Mouse (Mus musculus) gastrocnemius, postnatal 10 days (tissue): ENCODE results near the gene Fastkd1. TPM values are rescaled to one million over a fixed set of nuclear protein-coding genes. Genes with fewer than 3 reads are reported as not detected.
"Not testable (repeated sequence)": the region's sequence is repeated elsewhere in the genome, so short reads cannot be mapped to it uniquely, and the experiment has no call there.

Source experiments
- DNase-seq: peaks from one replicate; pipeline ENCODE4 v3.0.0; 2021; ENCODE audit warnings: mixed read lengths
- total RNA-seq, 2 experiments: library from RNA; stranded (reverse); gene quantifications; 2 replicates each; pipeline ENCODE4 v1.2.3; 2021

The Fastkd1 gene
- total RNA-seq, 2 experiments from 2014 or later, result 11.0 to 12.7 TPM

DNA sequence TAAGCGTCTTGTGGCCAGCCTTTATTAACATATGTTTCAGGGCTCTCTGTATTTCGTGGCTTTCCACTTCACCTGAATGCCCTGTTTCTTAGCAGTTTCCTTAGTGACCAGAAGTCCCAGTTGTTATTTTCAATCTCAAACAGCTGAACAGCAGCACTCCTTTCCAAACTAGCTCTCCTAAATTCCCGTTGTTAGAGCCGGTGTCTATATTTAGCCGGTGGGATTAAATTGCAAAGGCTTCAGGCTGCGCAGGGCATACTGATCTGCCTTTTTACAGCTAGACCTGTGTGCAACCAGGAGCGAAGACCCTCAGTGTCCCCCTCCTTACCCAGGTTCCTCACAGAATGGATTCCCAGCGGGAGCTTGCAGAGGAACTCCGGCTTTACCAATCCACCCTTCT is 43.5 kb downstream of the Fastkd1 start, which contains the start of gene Klhl41:
TSS of gene Klhl41 (plus strand) at position 268 of the 400 bp plus-strand sequence.
- peak; percentile 18 for DNase-seq

DNA sequence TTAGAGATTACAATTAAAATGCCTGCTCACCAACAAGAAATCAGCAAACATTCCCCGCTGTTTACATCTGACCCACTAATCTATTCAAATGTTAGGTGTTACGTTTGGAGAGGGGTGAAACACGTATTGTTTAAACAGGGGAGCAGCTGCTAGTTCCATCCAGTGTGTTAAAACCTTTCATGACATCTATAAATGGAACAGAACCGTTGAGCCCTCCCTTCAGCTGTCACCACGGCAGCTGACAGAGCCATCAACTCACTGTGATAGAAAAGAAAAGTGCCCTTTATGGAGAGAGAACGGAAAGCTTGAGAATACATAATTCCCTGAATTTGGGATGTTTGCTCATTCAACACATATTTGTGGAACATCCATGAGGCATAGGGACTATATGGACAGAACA is 44.9 kb downstream of the Fastkd1 start:
- no peak for DNase-seq

DNA sequence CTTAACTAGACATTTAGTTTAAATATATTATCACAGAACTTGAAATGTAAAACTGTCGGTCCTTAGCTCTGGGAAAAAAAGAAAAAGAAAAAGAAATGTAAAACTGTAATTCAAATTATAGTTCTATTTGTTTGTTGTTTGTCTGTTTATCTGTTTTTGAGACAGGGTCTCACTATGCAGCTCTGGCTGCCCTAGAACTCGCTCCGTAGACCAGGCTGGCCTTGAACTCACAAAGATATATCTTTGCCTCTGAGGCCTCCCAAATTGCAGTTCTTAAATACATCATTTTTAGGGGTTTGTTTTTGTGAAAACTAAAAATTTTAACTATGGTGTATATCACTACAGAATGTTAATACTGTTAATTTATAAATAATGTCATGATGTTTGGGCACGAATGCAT is 45.7 kb downstream of the Fastkd1 start:
- no peak for DNase-seq

DNA sequence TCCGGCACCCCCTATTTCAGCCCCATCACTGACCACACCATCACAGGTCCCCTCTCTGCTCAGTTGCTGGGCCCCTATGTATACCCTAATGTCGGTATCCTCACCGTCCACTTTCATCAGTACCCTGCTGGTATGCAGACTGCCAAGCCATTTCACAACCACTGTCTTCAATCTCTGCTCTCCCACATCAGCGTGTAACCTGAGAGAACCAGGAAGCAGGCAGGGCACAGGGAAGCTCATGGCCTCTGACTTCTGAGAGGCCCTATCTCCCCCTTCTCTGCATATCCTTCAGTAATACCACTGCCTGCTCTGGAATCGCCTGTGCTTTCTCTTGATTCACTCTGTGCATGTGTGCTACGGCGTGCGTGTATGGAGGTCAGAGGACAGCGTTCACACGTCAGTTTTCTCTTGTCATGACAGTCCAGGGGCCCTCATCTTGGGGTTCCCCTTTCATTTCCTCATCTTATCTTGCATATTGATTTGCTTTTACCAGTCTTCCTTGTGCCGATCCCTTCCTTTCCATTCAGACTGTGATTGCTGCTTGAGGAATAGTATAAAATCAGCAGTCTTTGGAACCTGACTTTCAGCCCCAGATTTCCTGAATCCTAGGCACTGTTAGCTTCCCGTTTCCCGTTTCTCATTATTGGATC is 49.4 kb downstream of the Fastkd1 start:
- no peak for DNase-seq

DNA sequence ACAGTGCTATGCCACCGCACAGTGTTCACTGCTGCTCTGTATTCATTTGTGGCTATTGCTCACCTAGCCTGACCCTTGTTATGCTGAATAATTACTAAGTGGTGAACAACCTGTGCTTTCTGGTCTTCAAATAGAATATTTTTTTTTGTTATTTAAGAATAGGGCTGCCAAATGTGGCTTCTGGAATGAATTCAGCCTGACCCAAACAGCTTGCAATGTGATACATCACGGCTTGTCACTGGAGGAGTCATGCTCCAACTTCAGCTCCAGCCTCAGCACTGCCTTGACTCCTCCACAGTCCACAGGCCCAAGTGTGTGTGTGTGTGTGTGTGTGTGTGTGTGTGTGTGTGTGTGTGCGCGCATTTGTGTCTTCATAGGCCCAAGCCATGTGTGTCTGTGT is 54.0 kb downstream of the Fastkd1 start:
- no peak for DNase-seq

DNA sequence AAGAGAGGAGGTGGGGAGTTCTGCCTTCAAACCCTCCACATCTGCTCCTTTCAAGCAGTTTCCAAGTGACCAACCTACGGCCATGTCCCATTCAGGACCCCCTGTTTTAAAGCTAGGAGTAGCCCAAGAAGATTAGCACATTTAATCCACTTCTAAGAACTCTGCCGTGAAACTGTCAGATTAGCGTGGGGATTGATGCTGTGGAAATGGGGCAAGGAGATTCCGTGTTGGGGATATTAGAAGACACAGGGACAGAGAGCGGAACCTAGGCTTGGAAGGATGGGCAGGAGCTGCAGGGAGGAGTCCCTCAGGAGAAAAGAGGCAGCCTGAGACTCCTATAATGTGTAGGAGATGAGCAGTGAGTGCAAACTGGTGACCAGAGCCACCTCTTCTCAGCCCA is 63.6 kb downstream of the Fastkd1 start:
- DNase-seq, result no peak

DNA sequence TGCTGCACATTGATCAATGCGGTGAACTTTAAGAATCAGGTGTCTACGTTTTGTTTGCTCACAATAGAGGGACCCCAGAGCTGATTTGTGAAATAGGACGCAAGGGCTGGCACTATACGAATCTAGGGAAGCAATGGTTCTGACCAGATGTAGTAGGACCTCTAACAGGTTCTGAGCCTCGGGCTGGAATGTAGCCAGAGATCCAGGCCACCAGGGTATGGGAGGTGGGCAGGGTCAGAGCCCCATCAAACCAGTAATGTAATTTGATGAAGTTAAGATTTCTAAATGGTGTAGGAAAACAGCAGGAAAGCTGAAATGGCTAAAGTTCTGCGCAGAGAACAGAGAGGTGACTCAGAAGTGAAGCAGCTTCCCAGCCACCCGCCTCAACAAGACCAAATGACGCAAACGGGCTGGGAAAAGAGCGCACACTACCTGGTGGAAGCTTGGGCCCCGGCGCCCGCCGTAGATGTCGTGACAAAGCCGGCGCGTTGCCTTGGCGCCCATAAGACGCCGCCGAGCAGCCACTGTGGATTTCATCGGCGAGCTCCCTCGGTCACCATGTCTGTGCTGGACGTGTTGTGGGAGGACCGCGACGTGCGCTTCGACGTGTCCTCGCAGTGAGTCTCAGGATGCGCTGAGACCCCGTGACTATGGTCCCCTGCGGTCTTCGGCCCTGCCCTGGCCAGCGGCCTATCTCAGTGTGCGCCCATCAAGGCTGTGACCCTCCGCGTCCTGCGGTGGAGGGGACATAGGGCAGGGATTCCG is 66.4 kb downstream of the Fastkd1 start, which contains the start of gene Bbs5:
TSS of gene Bbs5 (plus strand) at position 446 of the 765 bp plus-strand sequence.
- DNase-seq, result peak; percentile 87

DNA sequence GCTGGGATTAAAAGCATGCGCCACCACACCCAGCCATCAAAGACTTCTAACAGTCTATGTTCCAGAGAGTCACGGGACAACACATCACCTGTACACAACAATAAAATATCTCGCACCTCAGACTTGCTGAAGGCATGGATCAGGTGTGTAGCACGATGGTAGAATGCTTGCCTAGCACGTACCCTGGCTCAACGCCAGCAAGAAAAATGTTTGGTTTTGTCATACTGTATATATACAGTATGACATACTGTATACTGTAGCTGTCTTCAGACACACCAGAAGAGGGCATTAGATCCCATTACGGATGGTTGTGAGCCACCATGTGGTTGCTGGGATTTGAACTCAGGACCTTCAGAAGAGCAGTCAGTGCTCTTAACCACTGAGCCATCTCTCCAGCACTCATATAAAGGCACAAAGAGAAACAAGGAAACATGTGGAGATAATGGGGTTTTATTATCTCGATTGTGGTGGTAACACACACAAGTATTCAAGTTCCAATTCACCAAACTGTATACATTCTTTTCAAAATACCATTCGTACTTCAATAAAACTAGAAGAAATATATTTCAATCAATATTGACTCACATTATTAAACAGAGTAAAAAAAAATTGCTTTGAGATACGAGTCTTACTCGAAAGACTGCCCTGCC is 68.2 kb downstream of the Fastkd1 start:
- DNase-seq, result no peak

DNA sequence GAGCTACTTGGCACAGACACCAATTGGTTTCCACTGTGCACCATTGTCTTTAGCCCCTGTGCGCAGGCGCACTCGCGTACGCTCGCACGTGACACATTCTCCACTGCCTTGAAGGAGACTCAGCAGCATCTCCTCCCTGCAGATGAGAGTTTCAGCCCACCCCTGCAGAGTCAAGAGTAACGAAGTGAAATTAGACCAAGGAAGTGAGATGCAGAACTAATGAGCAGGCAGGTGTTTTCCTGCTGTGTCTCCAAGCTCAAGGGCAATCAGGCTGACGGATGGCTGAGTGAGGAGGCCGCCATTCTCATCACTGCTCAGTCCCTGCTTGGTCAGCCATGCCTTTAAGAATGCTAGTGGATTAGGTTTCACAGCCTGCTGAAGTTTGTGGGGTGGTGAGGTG is 73.2 kb downstream of the Fastkd1 start:
- no peak for DNase-seq

DNA sequence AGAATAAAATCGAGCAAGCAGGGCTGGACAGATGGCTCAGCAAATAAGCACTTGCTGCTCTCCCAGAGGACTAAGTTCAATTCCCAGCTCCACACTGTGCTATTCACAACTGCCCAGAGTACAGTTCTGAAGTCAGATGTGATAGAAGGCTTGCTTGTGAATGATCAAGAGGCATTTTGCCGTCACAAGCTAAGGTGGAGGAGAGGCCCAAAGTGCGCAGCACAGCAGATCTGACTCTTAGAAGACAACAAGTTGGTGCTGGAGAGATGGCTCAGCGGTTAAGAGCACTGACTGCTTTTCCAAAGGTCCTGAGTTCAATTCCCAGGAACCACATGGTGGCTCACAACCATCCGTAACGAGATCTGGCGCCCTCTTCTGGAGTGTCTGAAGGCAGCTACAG is 75.3 kb downstream of the Fastkd1 start:
- DNase-seq, result not testable (repeated sequence)

Other genes with a start within 250 kb of the Fastkd1 start
- gene Lrp2, start 127.5 kb downstream of the Fastkd1 start, total RNA-seq, result under 1 TPM in 1 of 2 experiments, not detected in 1; 0.02 TPM
- 1 to 10 TPM; 4.0 to 4.3 TPM for gene Bbs5, start 66.3 kb downstream of the Fastkd1 start, total RNA-seq
- gene Klhl41, start 43.4 kb downstream of the Fastkd1 start, total RNA-seq, result 100 to 1,000 TPM; 508 to 520 TPM
- gene Ppig, start 9.0 kb upstream of the Fastkd1 start, total RNA-seq, result 10 to 100 TPM; 36.9 to 41.6 TPM
- under 1 TPM; 0.54 to 0.65 TPM for gene Ccdc173, start 76.1 kb upstream of the Fastkd1 start, total RNA-seq
- gene Phospho2, start 76.1 kb upstream of the Fastkd1 start, total RNA-seq, result 1 to 10 TPM; 8.6 to 8.9 TPM
- 10 to 100 TPM; 19.8 to 20.9 TPM for gene Klhl23, start 108.4 kb upstream of the Fastkd1 start, total RNA-seq
- gene Ssb, start 148.0 kb upstream of the Fastkd1 start, total RNA-seq, result 100 to 1,000 TPM; 102 to 114 TPM
- 10 to 100 TPM; 19.6 to 21.4 TPM for gene Mettl5, start 172.1 kb upstream of the Fastkd1 start, total RNA-seq
- 100 to 1,000 TPM; 106 to 107 TPM for gene Ubr3, start 183.7 kb upstream of the Fastkd1 start, total RNA-seq